ENCODE assay signal across 14 mouse cellular contexts in the genomic region with DNA sequence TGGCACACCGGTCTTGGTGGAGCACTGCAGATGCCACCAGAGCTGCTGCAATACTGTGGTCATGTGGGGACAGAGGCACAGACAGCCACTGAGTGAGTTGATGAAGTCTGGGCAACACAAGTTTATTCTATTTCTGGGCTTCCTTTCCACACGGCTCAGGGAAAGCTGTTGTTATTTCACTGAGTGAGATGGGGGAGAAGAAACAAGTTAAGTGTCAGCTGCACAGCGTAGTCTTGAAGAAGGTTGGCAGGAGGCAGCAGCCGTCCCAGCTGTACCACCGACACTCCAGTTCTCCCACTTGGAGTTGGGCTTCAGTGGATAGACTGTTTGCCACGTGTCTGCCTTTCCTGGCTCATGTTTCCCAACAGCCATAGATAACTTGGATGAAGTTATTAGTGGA.
DNase-seq lines count a peak whose midpoint lies in the region; ATAC-seq and TF ChIP-seq lines count a peak whose summit lies in the region.
"Had no signal": no experiment of that assay in that cellular context is flagged by ENCODE, and none has a peak within 500 bp of the region (broad histone marks: within the 10 kb centered on the region; RNA-seq: fewer than 3 reads in every experiment).

No protein-coding gene starts in this region.

- intact Hi-C loops in left cerebral cortex, adult 2 months (cut with DNase I): loop anchor here (2.0 to 10.0 kb wide), 5 partner anchors 50 to 1098 kb away; no protein-coding TSS in a partner anchor

- DNase-seq in forebrain, embryonic 14.5 days (ENCODE audit: low spot score): peak; percentile 85
- DNase-seq in forebrain, embryonic 10.5 days (ENCODE audit: extremely low spot score, low spot score): no peak
- peak; percentile 20 for DNase-seq in lung, postnatal 0 days (ENCODE audit: low spot score)
- DNase-seq in lung, adult 2 months: no peak
- peak; percentile 40 to 46 for DNase-seq in left cerebral cortex, adult 2 months (ENCODE audit: extremely low spot score in 1 of 2, low spot score in 2 of 2)
- DNase-seq in adrenal gland, postnatal 25 days: no peak
- DNase-seq: adrenal gland, postnatal 14 days; cerebellum, postnatal 14 days; gastrocnemius, postnatal 25 days; kidney, adult 2 months had no signal

- H3K4me3 ChIP-seq in forebrain, embryonic 14.5 days (ENCODE audit: low read depth, low read length): no peak overlapping the region
- no peak overlapping the region for H3K4me3 ChIP-seq in forebrain, embryonic 10.5 days
- H3K4me3 ChIP-seq in lung, postnatal 0 days (ENCODE audit: low read depth, low read length): no peak overlapping the region
- no peak overlapping the region for H3K4me3 ChIP-seq in lung, adult 2 months (replicated peaks; ENCODE audit: extremely low read depth, low read depth, low read length)
- no peak overlapping the region for H3K4me3 ChIP-seq in left cerebral cortex, adult 2 months
- no peak overlapping the region for H3K4me3 ChIP-seq in liver, embryonic 12.5 days
- H3K4me3 ChIP-seq in intestine, embryonic 16.5 days (ENCODE audit: low read length): no peak overlapping the region
- H3K4me3 ChIP-seq: midbrain, embryonic 13.5 days had no signal

- TF ChIP-seq CTCF in lung, postnatal 0 days (IDR thresholded peaks at IDR 0.05): no peak
- no peak for TF ChIP-seq CTCF in lung, adult 2 months (IDR thresholded peaks at IDR 0.05; ENCODE audit: insufficient read depth, low read length)
- TF ChIP-seq CTCF in left cerebral cortex, adult 2 months (IDR thresholded peaks at IDR 0.05): no peak

- H3K4me1 ChIP-seq in forebrain, embryonic 14.5 days (ENCODE audit: control insufficient read depth, insufficient read depth, low read length): peaks cover 35% of the 10 kb centered on the region
- H3K4me1 ChIP-seq in forebrain, embryonic 10.5 days: peaks cover 43% of the 10 kb centered on the region
- no peaks in the 10 kb centered on the region for H3K4me1 ChIP-seq in lung, postnatal 0 days (ENCODE audit: insufficient read depth, low read depth, low read length)
- no peaks in the 10 kb centered on the region for H3K4me1 ChIP-seq in lung, adult 2 months (ENCODE audit: control insufficient read depth, insufficient read depth, low read length)
- H3K4me1 ChIP-seq in liver, embryonic 12.5 days: 0 out of 2 replicates have a peak, but pooled peaks cover 6% of the 10 kb centered on the region
- no peaks in the 10 kb centered on the region for H3K4me1 ChIP-seq in intestine, embryonic 16.5 days (ENCODE audit: control insufficient read depth, insufficient read depth, low read length)

- peak; percentile 75 for ATAC-seq in forebrain, embryonic 14.5 days
- peak; percentile 38; the same call in 1 of the 2 replicates for ATAC-seq in lung, postnatal 0 days
- no peak for ATAC-seq in liver, embryonic 12.5 days
- ATAC-seq in intestine, embryonic 16.5 days: no peak
- ATAC-seq: midbrain, embryonic 13.5 days had no signal

- no peaks in the 10 kb centered on the region for H3K27me3 ChIP-seq in forebrain, embryonic 14.5 days (replicated peaks; ENCODE audit: control insufficient read depth, insufficient read depth, low read length)
- no peaks in the 10 kb centered on the region for H3K27me3 ChIP-seq in forebrain, embryonic 10.5 days (ENCODE audit: poor library complexity, severe bottlenecking)
- no peaks in the 10 kb centered on the region for H3K27me3 ChIP-seq in lung, postnatal 0 days (replicated peaks; ENCODE audit: insufficient read depth, low read length)
- no peaks in the 10 kb centered on the region for H3K27me3 ChIP-seq in liver, embryonic 12.5 days (replicated peaks)
- H3K27me3 ChIP-seq in intestine, embryonic 16.5 days (replicated peaks; ENCODE audit: control insufficient read depth, insufficient read depth, low read length): no peaks in the 10 kb centered on the region
- H3K27me3 ChIP-seq: midbrain, embryonic 13.5 days had no signal

- TF ChIP-seq EP300 in lung, postnatal 0 days (IDR thresholded peaks at IDR 0.05): no peak

- no peak overlapping the region for H3K9ac ChIP-seq in forebrain, embryonic 14.5 days (ENCODE audit: low read length)
- no peak overlapping the region for H3K9ac ChIP-seq in lung, postnatal 0 days (replicated peaks; ENCODE audit: low read depth)
- H3K9ac ChIP-seq in liver, embryonic 12.5 days: no peak overlapping the region
- no peak overlapping the region for H3K9ac ChIP-seq in intestine, embryonic 16.5 days (ENCODE audit: low read depth, low read length)
- H3K9ac ChIP-seq: midbrain, embryonic 13.5 days had no signal

- 39% methylated on average over 6 of the region's 6 CpGs for WGBS in forebrain, embryonic 14.5 days
- 86% methylated on average over 6 of the region's 6 CpGs for WGBS in forebrain, embryonic 10.5 days
- 43% methylated on average over 6 of the region's 6 CpGs for WGBS in lung, postnatal 0 days
- WGBS in lung, adult 2 months: 48% methylated on average over 6 of the region's 6 CpGs
- 53% methylated on average over 6 of the region's 6 CpGs for WGBS in liver, embryonic 12.5 days (ENCODE audit: insufficient replicate concordance)
- WGBS in intestine, embryonic 16.5 days: 53% methylated on average over 6 of the region's 6 CpGs

- no peaks in the 10 kb centered on the region for H3K36me3 ChIP-seq in forebrain, embryonic 14.5 days (ENCODE audit: control insufficient read depth, insufficient read depth, low read length)
- no peaks in the 10 kb centered on the region for H3K36me3 ChIP-seq in forebrain, embryonic 10.5 days (replicated peaks)
- no peaks in the 10 kb centered on the region for H3K36me3 ChIP-seq in lung, postnatal 0 days (ENCODE audit: insufficient read depth, low read length)
- H3K36me3 ChIP-seq in liver, embryonic 12.5 days: no peaks in the 10 kb centered on the region
- H3K36me3 ChIP-seq in intestine, embryonic 16.5 days (ENCODE audit: control insufficient read depth, insufficient read depth, low read length): no peaks in the 10 kb centered on the region
- H3K36me3 ChIP-seq: midbrain, embryonic 13.5 days had no signal

- TF ChIP-seq POLR2A in lung, adult 2 months (IDR thresholded peaks at IDR 0.05; ENCODE audit: borderline replicate concordance, extremely low read depth, low read depth, low read length): no peak

- no peaks in the 10 kb centered on the region for H3K9me3 ChIP-seq in forebrain, embryonic 14.5 days (replicated peaks; ENCODE audit: control insufficient read depth, low read length)
- H3K9me3 ChIP-seq in forebrain, embryonic 10.5 days: no peaks in the 10 kb centered on the region
- H3K9me3 ChIP-seq in lung, postnatal 0 days (ENCODE audit: low read length): no peaks in the 10 kb centered on the region
- no peaks in the 10 kb centered on the region for H3K9me3 ChIP-seq in liver, embryonic 12.5 days (replicated peaks)
- H3K9me3 ChIP-seq in intestine, embryonic 16.5 days (ENCODE audit: control insufficient read depth, low read length): no peaks in the 10 kb centered on the region
- H3K9me3 ChIP-seq: midbrain, embryonic 13.5 days had no signal

- H3K4me2 ChIP-seq in forebrain, embryonic 14.5 days (ENCODE audit: low read length): no peak overlapping the region
- no peak overlapping the region for H3K4me2 ChIP-seq in lung, postnatal 0 days (replicated peaks; ENCODE audit: low read depth, low read length)
- no peak overlapping the region for H3K4me2 ChIP-seq in liver, embryonic 12.5 days
- no peak overlapping the region for H3K4me2 ChIP-seq in intestine, embryonic 16.5 days (ENCODE audit: low read depth, low read length)
- H3K4me2 ChIP-seq: liver, embryonic 11.5 days; midbrain, embryonic 13.5 days had no signal

- peak overlapping the region; percentile 49; the same call in 1 of the 2 replicates for H3K27ac ChIP-seq in forebrain, embryonic 14.5 days (ENCODE audit: low read depth, low read length)
- no peak overlapping the region for H3K27ac ChIP-seq in forebrain, embryonic 10.5 days
- no peak overlapping the region for H3K27ac ChIP-seq in lung, postnatal 0 days (ENCODE audit: low read length)
- peak overlapping the region; percentile 74 for H3K27ac ChIP-seq in left cerebral cortex, adult 2 months
- no peak overlapping the region for H3K27ac ChIP-seq in liver, embryonic 12.5 days
- no peak overlapping the region for H3K27ac ChIP-seq in intestine, embryonic 16.5 days (ENCODE audit: low read length)
- H3K27ac ChIP-seq: midbrain, embryonic 13.5 days had no signal

Comparison
In these comparisons a context has a peak if more than half of its experiments do, and no peak if none do; other contexts are left out.
1. DNase-seq: peak in forebrain, embryonic 14.5 days (single experiment), lung, postnatal 0 days (single experiment) and left cerebral cortex, adult 2 months (2 of 2); none in forebrain, embryonic 10.5 days (single experiment), lung, adult 2 months (single experiment) and adrenal gland, postnatal 25 days (single experiment).
2. H3K27ac ChIP-seq: peak in forebrain, embryonic 14.5 days (single experiment) and left cerebral cortex, adult 2 months (single experiment); none in forebrain, embryonic 10.5 days (single experiment), lung, postnatal 0 days (single experiment), liver, embryonic 12.5 days (single experiment) and intestine, embryonic 16.5 days (single experiment).
3. ATAC-seq: peak in forebrain, embryonic 14.5 days (single experiment) and lung, postnatal 0 days (single experiment); none in liver, embryonic 12.5 days (single experiment) and intestine, embryonic 16.5 days (single experiment).